Mouse (Mus musculus) kidney, postnatal 25 days (tissue): ENCODE results near the gene Mtmr12.

Experiments
- DNase-seq, 2 experiments: peaks; one replicate each; pipeline ENCODE4 v3.0.0; 2021; ENCODE audit warnings: mixed read lengths in 2 of 2

The Mtmr12 gene

GRCm38 (mm10) chr15:12322676-12323402, 118.0 kb downstream of the Mtmr12 start:
- DNase-seq = no peak
